Mouse (Mus musculus): ENCODE measurements around the gene Amigo2. TPM values are rescaled to one million over a fixed set of nuclear protein-coding genes. Genes with fewer than 3 reads are reported as not detected.
"Not testable (repeated sequence)": the region's sequence is repeated elsewhere in the genome, so short reads cannot be mapped to it uniquely, and the experiment has no call there.

The Amigo2 gene
- polyA plus RNA-seq, 1 experiment: 1.2 TPM

- 56% methylated on average over 11 of the region's 11 CpGs for whole genome bisulfite sequencing
- no peak for DNase-seq (ENCODE audit: low read depth, low spot score)
Measured at GRCm38 (mm10) chr15:97229494-97230077, 17.5 kb downstream of the Amigo2 start.

DNA sequence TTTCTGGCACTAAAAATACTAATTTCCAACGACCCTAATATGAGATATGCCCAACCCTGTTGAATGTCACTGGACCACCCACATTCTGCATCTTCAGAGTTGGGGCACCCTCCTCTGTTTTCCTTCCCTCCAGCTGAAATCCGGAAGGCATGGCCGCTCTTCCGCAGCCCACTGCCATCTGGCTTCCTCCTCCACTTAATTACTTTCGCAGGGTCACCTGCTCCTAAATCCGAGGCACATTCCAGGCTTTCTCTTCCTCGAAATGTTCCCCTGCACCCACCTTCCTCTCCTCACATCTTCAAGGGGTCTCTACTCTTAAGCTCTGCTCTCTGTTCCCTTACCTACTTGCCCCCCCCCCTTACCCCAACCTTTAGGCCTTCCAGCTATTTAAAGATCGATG, 23.1 kb downstream of the Amigo2 start:
- DNase-seq (ENCODE audit: low read depth, low spot score): no peak
- 67% methylated on average over 8 of the region's 8 CpGs for WGBS

- DNase-seq (ENCODE audit: low read depth, low spot score): no peak
- 57% methylated on average over 10 of the region's 10 CpGs for WGBS
Measured at GRCm38 (mm10) chr15:97223431-97223830, 23.7 kb downstream of the Amigo2 start.

GRCm38 (mm10) chr15:97216843-97217242, 30.2 kb downstream of the Amigo2 start:
- 93% methylated on average over 5 of the region's 5 CpGs for WGBS
- no peak for DNase-seq (ENCODE audit: low read depth, low spot score)

DNA sequence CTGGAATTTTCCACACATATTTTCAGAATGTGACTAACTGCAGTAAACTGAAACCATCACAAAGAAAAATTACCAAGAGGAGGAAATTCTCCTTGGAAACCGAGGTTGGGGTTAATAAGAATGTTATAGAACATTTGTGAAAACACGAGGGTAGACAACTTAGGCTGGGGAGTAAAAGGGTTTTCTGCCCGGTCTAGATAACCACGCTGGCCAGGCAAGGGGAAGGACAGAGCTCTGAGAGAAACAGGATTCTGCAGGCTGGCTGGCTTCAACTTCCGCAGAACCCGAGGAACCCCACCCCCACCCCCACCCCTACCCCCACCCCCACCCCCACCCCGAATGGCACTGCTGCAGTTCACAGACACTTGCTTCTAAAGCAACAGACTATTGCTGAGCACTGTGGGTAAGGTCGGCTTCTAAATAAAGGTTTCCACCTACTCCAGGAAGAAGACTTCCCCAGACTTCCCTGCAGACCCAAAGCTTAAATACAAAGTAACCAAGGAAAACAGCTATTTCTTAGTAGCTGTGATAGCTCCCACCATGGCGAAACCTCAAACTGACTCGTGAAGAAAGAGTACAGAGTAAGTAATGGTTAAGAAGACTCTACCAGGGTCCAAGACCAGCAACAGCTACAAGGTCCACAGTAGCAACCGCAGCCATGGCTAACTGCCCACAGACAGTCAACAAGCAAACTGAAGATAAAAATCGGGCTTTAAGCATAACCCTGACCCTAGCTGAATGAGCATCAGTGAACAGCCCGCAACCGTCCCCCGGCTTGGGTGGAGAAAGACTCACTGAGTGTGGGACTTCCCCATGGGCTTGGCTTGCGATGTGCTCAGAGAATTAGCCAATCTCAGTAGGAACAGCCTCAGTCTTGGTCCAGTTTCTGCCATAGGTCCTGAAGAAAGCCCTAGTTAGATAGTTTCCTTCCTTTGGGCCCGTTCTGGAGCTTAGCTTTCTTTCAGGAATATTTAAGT, 34.3 kb downstream of the Amigo2 start:
- no peak for DNase-seq (ENCODE audit: low read depth, low spot score)
- 72% methylated on average over 17 of the region's 17 CpGs for WGBS

- not testable (repeated sequence) for DNase-seq (ENCODE audit: low read depth, low spot score)
- WGBS: 80% methylated on average over 3 of the region's 3 CpGs
Measured at GRCm38 (mm10) chr15:97209754-97210153, 37.3 kb downstream of the Amigo2 start.

GRCm38 (mm10) chr15:97206506-97206905, 40.6 kb downstream of the Amigo2 start:
- WGBS: 95% methylated on average over 8 of the region's 8 CpGs

DNA sequence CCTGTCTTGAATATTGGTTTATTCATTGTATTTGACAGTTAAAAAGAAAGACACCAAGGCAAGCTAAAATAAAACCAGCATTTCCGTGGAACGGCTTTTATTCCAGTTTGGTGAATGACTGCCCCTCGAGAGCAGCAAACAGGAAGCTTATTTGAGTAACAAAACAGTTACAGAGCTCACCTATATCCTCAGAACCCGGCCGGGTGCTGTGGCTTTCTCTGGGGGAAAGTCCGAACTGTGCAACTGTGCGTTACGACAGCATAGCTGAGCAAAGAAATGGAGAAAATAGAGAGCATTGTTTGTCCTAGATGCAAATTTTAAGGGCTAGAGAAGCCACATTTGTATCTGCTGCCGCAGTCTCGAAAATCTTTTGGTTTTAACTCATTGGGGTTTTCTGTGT, 41.3 kb downstream of the Amigo2 start:
- no peak for DNase-seq (ENCODE audit: low read depth, low spot score)
- 84% methylated on average over 10 of the region's 10 CpGs for WGBS

More at GRCm38 (mm10) chr15:97206506-97206905, 40.6 kb downstream of the Amigo2 start:
- DNase-seq (ENCODE audit: low read depth, low spot score): no peak

- DNase-seq (ENCODE audit: low read depth, low spot score): no peak
- WGBS: 80% methylated on average over 3 of the region's 3 CpGs
Measured at GRCm38 (mm10) chr15:97204889-97205288, 42.2 kb downstream of the Amigo2 start.

- WGBS: 78% methylated on average over 7 of the region's 7 CpGs
- DNase-seq (ENCODE audit: low read depth, low spot score): no peak
Measured at GRCm38 (mm10) chr15:97196644-97197043, 50.4 kb downstream of the Amigo2 start.

- 0% methylated on average over 1 of the region's 1 CpGs for WGBS
- DNase-seq (ENCODE audit: low read depth, low spot score): peak; percentile 7
Measured at GRCm38 (mm10) chr15:97195628-97196027, 51.5 kb downstream of the Amigo2 start.

Other genes starting within 250 kb of the Amigo2 start
- 0.30 and 0.69 TPM in 2 replicates for gene Slc38a4, start 191.3 kb downstream of the Amigo2 start, polyA plus RNA-seq (2012; rRNA removed)
- gene Pced1b, start 180 bp downstream of the Amigo2 start, polyA plus RNA-seq (2012; rRNA removed): 5.3 and 7.0 TPM in 2 replicates